Mouse (Mus musculus): ENCODE measurements around the gene Pip4k2a. TPM values are rescaled to one million over a fixed set of nuclear protein-coding genes. Genes with fewer than 3 reads are reported as not detected.

The Pip4k2a gene
- total RNA-seq (2012; rRNA removed) (6.6 and 6.8 TPM in 2 replicates), total RNA-seq (2014; rRNA removed) (17.9 and 20.8 TPM in 2 replicates), polyA plus RNA-seq (2012; ENCODE audit: insufficient read length, low read depth) (52.9 and 84.7 TPM in 2 replicates)

DNA sequence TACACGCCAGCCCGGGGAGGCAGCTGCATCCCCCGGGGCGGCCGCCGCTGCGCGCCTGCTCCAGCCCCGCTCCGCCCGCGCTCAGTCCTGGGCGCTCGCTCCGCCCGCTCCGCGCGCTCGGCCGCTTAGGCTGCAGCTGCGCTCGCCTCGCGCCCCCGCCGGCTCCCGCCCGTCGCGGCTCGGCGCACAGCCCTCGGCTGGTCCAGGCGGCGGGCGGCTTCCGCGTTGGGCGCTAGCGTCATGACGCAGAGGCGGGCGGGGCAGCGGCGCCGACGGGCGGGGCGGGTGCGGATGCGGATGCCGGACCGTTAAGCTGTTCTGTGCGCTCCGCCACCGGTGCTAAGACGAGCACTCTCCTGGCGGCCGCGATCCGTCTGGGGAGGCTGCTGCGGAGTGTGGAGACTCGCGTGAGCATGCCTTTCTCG lies at the start of gene Pip4k2a, which contains the start of gene 4930426L09Rik:
Gene Pip4k2a (minus strand): TSS at position 73 of the 425 bp plus-strand sequence.
Gene 4930426L09Rik (plus strand): TSS at position 290 of the 425 bp plus-strand sequence.
- no peaks in the 10 kb centered on the region for H3K27me3 ChIP-seq (replicated peaks)
- H3K9ac ChIP-seq (ENCODE audit: insufficient read depth, low read depth): peak within 1 kb of the TSS; percentile 91
- peaks cover 0 to 32% of the 10 kb centered on the region in 2 experiments; a peak in 2 of 4 replicates for H3K4me1 ChIP-seq (ENCODE audit: control insufficient read depth in 1 of 2, insufficient read depth in 2 of 2)
- H3K27ac ChIP-seq (ENCODE audit: insufficient read depth, low read depth): peak within 1 kb of the TSS; percentile 71
- TF ChIP-seq HCFC1 (IDR thresholded peaks at IDR 0.05; ENCODE audit: low read depth, low read length) (peak; percentile 33; the same call in 1 of the 2 replicates), ZMIZ1 (IDR thresholded peaks at IDR 0.05; ENCODE audit: low read depth, low read length) (peak; percentile 75), PAX5 (IDR thresholded peaks at IDR 0.05; ENCODE audit: low read length) (no peak), MXI1 (IDR thresholded peaks at IDR 0.05; ENCODE audit: low read depth, low read length) (no peak), MYC (IDR thresholded peaks at IDR 0.05; ENCODE audit: low read depth, low read length) (no peak), JUN (IDR thresholded peaks at IDR 0.05; ENCODE audit: insufficient read depth, low read depth, low read length) (no peak), POLR2A (IDR thresholded peaks at IDR 0.05; ENCODE audit: low read depth, low read length) (peak; percentile 90), ZKSCAN1 (IDR thresholded peaks at IDR 0.05; ENCODE audit: borderline replicate concordance, low read depth, low read length) (no peak), MAZ (IDR thresholded peaks at IDR 0.05; ENCODE audit: low read depth, low read length) (peak; percentile 70; the same call in 1 of the 2 replicates), SIN3A (IDR thresholded peaks at IDR 0.05; ENCODE audit: low read length) (no peak), MAFK (IDR thresholded peaks at IDR 0.05; ENCODE audit: insufficient replicate concordance, low read length) (no peak), GABPA (IDR thresholded peaks at IDR 0.05; ENCODE audit: insufficient replicate concordance, low read depth, low read length) (no peak), JUND (conservative IDR thresholded peaks at IDR 0.05; ENCODE audit: low read depth, low read length) (no peak), NRF1 (IDR thresholded peaks at IDR 0.05; ENCODE audit: low read depth, low read length) (peak; percentile 74), RCOR1 (conservative IDR thresholded peaks at IDR 0.05; ENCODE audit: low read depth, low read length) (no peak), USF2 (conservative IDR thresholded peaks at IDR 0.05; ENCODE audit: low read depth, low read length) (no peak), UBTF (IDR thresholded peaks at IDR 0.05; ENCODE audit: low read depth, low read length) (peak; percentile 84), IRF4 (IDR thresholded peaks at IDR 0.05; ENCODE audit: low read depth, low read length) (no peak), E2F4 (IDR thresholded peaks at IDR 0.05; ENCODE audit: insufficient replicate concordance, low read depth, low read length) (no peak), MEF2A (IDR thresholded peaks at IDR 0.05; ENCODE audit: borderline replicate concordance, low read depth, low read length) (0 out of 2 replicates have a peak, but pooled peaks have one; percentile 10), TCF12 (IDR thresholded peaks at IDR 0.05; ENCODE audit: low read depth, low read length) (peak; percentile 86), TBP (conservative IDR thresholded peaks at IDR 0.05; ENCODE audit: low read depth, low read length) (no peak), USF1 (IDR thresholded peaks at IDR 0.05; ENCODE audit: low read depth, low read length) (no peak), ELF1 (IDR thresholded peaks at IDR 0.05; ENCODE audit: low read depth, low read length) (peak; percentile 97), CHD2 (IDR thresholded peaks at IDR 0.05; ENCODE audit: low read length) (no peak), RAD21 (IDR thresholded peaks at IDR 0.05; ENCODE audit: low read depth, low read length) (no peak; the same call in 1 of the 2 replicates), NELFE (IDR thresholded peaks at IDR 0.05; ENCODE audit: low read depth, low read length) (peak; percentile 81)
- dilution Hi-C loops (cut with MboI; ENCODE audit: extremely low pct_ligation_motif_present, extremely low pct_unique_long_range_greater_than_20kb, low sequenced_read_pairs) (no loop called here), in situ Hi-C loops (cut with MboI; ENCODE audit: low pct_ligation_motif_present, low pct_unique_long_range_greater_than_20kb, low sequenced_read_pairs) (no loop called here)
- peaks cover 0 to 5% of the 10 kb centered on the region in 2 experiments for H3K36me3 ChIP-seq (replicated peaks in 1 of 2; ENCODE audit: control insufficient read depth in 1 of 2, insufficient read depth in 1 of 2, low read length in 1 of 2)
- H3K4me2 ChIP-seq (ENCODE audit: insufficient read depth, low read depth, poor library complexity, severe bottlenecking): peak within 1 kb of the TSS; percentile 96
- H3K4me3 ChIP-seq (replicated peaks in 1 of 3; ENCODE audit: low read depth in 2 of 3, low read length in 2 of 3, poor library complexity in 1 of 3): peak within 1 kb of the TSS; percentile 81 to 92 (median 82)
- H3K79me2 ChIP-seq (replicated peaks; ENCODE audit: control insufficient read depth, extremely low read depth, insufficient read depth, poor library complexity, severe bottlenecking): peaks cover 8% of the 10 kb centered on the region
- H3K9me3 ChIP-seq (replicated peaks; ENCODE audit: low read length): no peaks in the 10 kb centered on the region
- peak; percentile 80 for DNase-seq (ENCODE audit: extremely low read depth)

Data from CH12.LX (cell line).